In the genomic region with DNA sequence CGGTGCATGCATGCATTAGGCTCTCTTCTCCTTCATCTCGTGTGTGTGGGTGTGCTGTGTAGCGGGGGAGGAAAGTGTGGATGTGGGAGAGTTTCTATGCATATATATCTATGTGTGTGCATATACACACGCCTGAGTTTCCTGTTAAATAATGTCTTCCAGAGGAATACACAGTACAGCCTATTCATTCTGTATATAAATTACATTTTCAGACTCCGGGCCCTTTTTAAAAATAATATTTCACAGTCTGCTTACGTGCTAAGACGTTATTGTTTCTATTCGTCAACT, we compare ENCODE assay signal across 8 mouse cellular contexts. TPM values are rescaled to one million over a fixed set of nuclear protein-coding genes. Genes with fewer than 3 reads are reported as not detected.
DNase-seq lines count a peak whose midpoint lies in the region; ATAC-seq and TF ChIP-seq lines count a peak whose summit lies in the region.

No protein-coding gene starts in this region.

- intact Hi-C loops in left cerebral cortex, adult 2 months (cut with DNase I): no loop called here
- intact Hi-C loops in left cerebral cortex, postnatal 4 days (cut with DNase I): no loop called here

- H3K9me3 ChIP-seq in embryonic facial prominence, embryonic 12.5 days: no peaks in the 10 kb centered on the region
- no peaks in the 10 kb centered on the region for H3K9me3 ChIP-seq in intestine, embryonic 14.5 days (ENCODE audit: control insufficient read depth, low read length)
- no peaks in the 10 kb centered on the region for H3K9me3 ChIP-seq in neural tube, embryonic 12.5 days

- ATAC-seq in embryonic facial prominence, embryonic 12.5 days (ENCODE audit: insufficient number of reproducible peaks, insufficient read depth, low FRiP score, low TSS enrichment): no peak
- no peak for ATAC-seq in intestine, embryonic 14.5 days (replicated peaks; ENCODE audit: low FRiP score, low TSS enrichment, low read depth)
- no peak; the same call in 1 of the 2 replicates for ATAC-seq in neural tube, embryonic 12.5 days (ENCODE audit: low FRiP score, low read depth)

- H3K9ac ChIP-seq in embryonic facial prominence, embryonic 12.5 days: peak overlapping the region; percentile 70
- H3K9ac ChIP-seq in intestine, embryonic 14.5 days (ENCODE audit: low read length): peak overlapping the region; percentile 90
- H3K9ac ChIP-seq in neural tube, embryonic 12.5 days: peak overlapping the region; percentile 72

- peak overlapping the region; percentile 89 for H3K27ac ChIP-seq in left cerebral cortex, adult 2 months
- H3K27ac ChIP-seq in embryonic facial prominence, embryonic 12.5 days: peak overlapping the region; percentile 47; the same call in 1 of the 2 replicates
- H3K27ac ChIP-seq in intestine, embryonic 14.5 days (ENCODE audit: low read depth): no peak overlapping the region
- no peak overlapping the region for H3K27ac ChIP-seq in neural tube, embryonic 12.5 days

- peak overlapping the region; percentile 73 for H3K4me2 ChIP-seq in embryonic facial prominence, embryonic 12.5 days (replicated peaks)
- peak overlapping the region; percentile 77 for H3K4me2 ChIP-seq in intestine, embryonic 14.5 days (ENCODE audit: low read length)
- peak overlapping the region; percentile 84 for H3K4me2 ChIP-seq in neural tube, embryonic 12.5 days (replicated peaks)

- WGBS in embryonic facial prominence, embryonic 12.5 days: 21% methylated on average over 8 of the region's 8 CpGs
- WGBS in intestine, embryonic 14.5 days: 15% methylated on average over 8 of the region's 8 CpGs
- 19% methylated on average over 8 of the region's 8 CpGs for WGBS in neural tube, embryonic 12.5 days

- DNase-seq in left cerebral cortex, adult 2 months (ENCODE audit: extremely low spot score in 1 of 2, low spot score in 2 of 2): no peak
- DNase-seq in left cerebral cortex, postnatal 4 days: no peak
- no peak for DNase-seq in intestine, embryonic 14.5 days (ENCODE audit: low spot score)
- DNase-seq in embryo, embryonic 11 days: no peak
- no peak for DNase-seq in layer of hippocampus, adult 8-10 months (ENCODE audit: low spot score in 2 of 2)
- no peak for DNase-seq in gastrocnemius, postnatal 10 days

- H3K27me3 ChIP-seq in embryonic facial prominence, embryonic 12.5 days: no peaks in the 10 kb centered on the region
- H3K27me3 ChIP-seq in intestine, embryonic 14.5 days (replicated peaks; ENCODE audit: control insufficient read depth, insufficient read depth, low read length): no peaks in the 10 kb centered on the region
- no peaks in the 10 kb centered on the region for H3K27me3 ChIP-seq in neural tube, embryonic 12.5 days (replicated peaks)

- peak overlapping the region; percentile 99 for H3K4me3 ChIP-seq in left cerebral cortex, adult 2 months
- H3K4me3 ChIP-seq in embryonic facial prominence, embryonic 12.5 days: peak overlapping the region; percentile 62
- peak overlapping the region; percentile 87 for H3K4me3 ChIP-seq in intestine, embryonic 14.5 days (ENCODE audit: low read depth, low read length)
- peak overlapping the region; percentile 83 for H3K4me3 ChIP-seq in neural tube, embryonic 12.5 days

- TF ChIP-seq CTCF in left cerebral cortex, adult 2 months (IDR thresholded peaks at IDR 0.05): no peak

- peaks cover 35% of the 10 kb centered on the region for H3K36me3 ChIP-seq in embryonic facial prominence, embryonic 12.5 days
- peaks cover 51% of the 10 kb centered on the region for H3K36me3 ChIP-seq in intestine, embryonic 14.5 days (ENCODE audit: control insufficient read depth, insufficient read depth, low read length)
- peaks cover 33% of the 10 kb centered on the region for H3K36me3 ChIP-seq in neural tube, embryonic 12.5 days

- H3K4me1 ChIP-seq in embryonic facial prominence, embryonic 12.5 days: peaks cover 6% of the 10 kb centered on the region; the same call in 1 of the 2 replicates
- peaks cover 13% of the 10 kb centered on the region; the same call in 1 of the 2 replicates for H3K4me1 ChIP-seq in intestine, embryonic 14.5 days (replicated peaks; ENCODE audit: control insufficient read depth, insufficient read depth, low read length)
- H3K4me1 ChIP-seq in neural tube, embryonic 12.5 days: peaks cover 10% of the 10 kb centered on the region

RNA-seq across cellular contexts. Expression of gene Dctn5, which starts 0.4 kb away (rescaled TPM):
- 10 to 100 TPM; 90.7 to 96.2 TPM for total RNA-seq in left cerebral cortex, adult 2 months (2021)
- 10 to 100 TPM; 96.5 to 96.6 TPM for total RNA-seq in left cerebral cortex, postnatal 4 days (2021)
- polyA plus RNA-seq in embryonic facial prominence, embryonic 12.5 days (2016; fragmentation: Nextera tagmentation; extraction: Ambion mirVana): 118 and 121 TPM in 2 replicates
- polyA plus RNA-seq in intestine, embryonic 14.5 days (2014; fragmentation: Nextera tagmentation; extraction: Ambion mirVana): 121 and 129 TPM in 2 replicates
- 136 and 146 TPM in 2 replicates for polyA plus RNA-seq in neural tube, embryonic 12.5 days (2016; fragmentation: Nextera tagmentation; extraction: Ambion mirVana)
- 100 to 1,000 TPM in 3 of 4 experiments, 10 to 100 TPM in 1; 95.7 to 114 (median 101) TPM for total RNA-seq in layer of hippocampus, adult 8-10 months (2022)
- total RNA-seq in gastrocnemius, postnatal 10 days (2021): 10 to 100 TPM; 32.5 to 32.6 TPM

RNA-seq across cellular contexts. Expression of gene Palb2, which starts 0.5 kb away (rescaled TPM):
- total RNA-seq in left cerebral cortex, adult 2 months (2021): 1 to 10 TPM; 1.2 to 2.2 TPM
- 1 to 10 TPM; 2.8 to 3.8 TPM for total RNA-seq in left cerebral cortex, postnatal 4 days (2021)
- polyA plus RNA-seq in embryonic facial prominence, embryonic 12.5 days (2016; fragmentation: Nextera tagmentation; extraction: Ambion mirVana): 18.5 and 19.1 TPM in 2 replicates
- 16.7 and 19.5 TPM in 2 replicates for polyA plus RNA-seq in intestine, embryonic 14.5 days (2014; fragmentation: Nextera tagmentation; extraction: Ambion mirVana)
- 12.8 and 13.5 TPM in 2 replicates for polyA plus RNA-seq in neural tube, embryonic 12.5 days (2016; fragmentation: Nextera tagmentation; extraction: Ambion mirVana)
- 1 to 10 TPM; 1.7 to 2.5 (median 2.4) TPM for total RNA-seq in layer of hippocampus, adult 8-10 months (2022)
- 1 to 10 TPM; 1.4 to 1.6 TPM for total RNA-seq in gastrocnemius, postnatal 10 days (2021)

RNA-seq across cellular contexts. Expression of gene Plk1, which starts 26.0 kb away (rescaled TPM):
- total RNA-seq in left cerebral cortex, adult 2 months (2021): 1 to 10 TPM; 1.5 to 1.7 TPM
- total RNA-seq in left cerebral cortex, postnatal 4 days (2021): 1 to 10 TPM; 6.2 to 6.5 TPM
- 140 and 141 TPM in 2 replicates for polyA plus RNA-seq in embryonic facial prominence, embryonic 12.5 days (2016; fragmentation: Nextera tagmentation; extraction: Ambion mirVana)
- 108 TPM in 2 replicates for polyA plus RNA-seq in intestine, embryonic 14.5 days (2014; fragmentation: Nextera tagmentation; extraction: Ambion mirVana)
- polyA plus RNA-seq in neural tube, embryonic 12.5 days (2016; fragmentation: Nextera tagmentation; extraction: Ambion mirVana): 93.8 and 101 TPM in 2 replicates
- total RNA-seq in layer of hippocampus, adult 8-10 months (2022): 1 to 10 TPM; 1.7 to 2.8 (median 2.5) TPM
- total RNA-seq in gastrocnemius, postnatal 10 days (2021): 1 to 10 TPM; 6.1 to 8.0 TPM

RNA-seq across cellular contexts. Expression of gene Ndufab1, which starts 31.6 kb away (rescaled TPM):
- 100 to 1,000 TPM; 260 to 276 TPM for total RNA-seq in left cerebral cortex, adult 2 months (2021)
- 100 to 1,000 TPM; 202 to 220 TPM for total RNA-seq in left cerebral cortex, postnatal 4 days (2021)
- 633 and 655 TPM in 2 replicates for polyA plus RNA-seq in embryonic facial prominence, embryonic 12.5 days (2016; fragmentation: Nextera tagmentation; extraction: Ambion mirVana)
- polyA plus RNA-seq in intestine, embryonic 14.5 days (2014; fragmentation: Nextera tagmentation; extraction: Ambion mirVana): 714 and 762 TPM in 2 replicates
- 624 and 642 TPM in 2 replicates for polyA plus RNA-seq in neural tube, embryonic 12.5 days (2016; fragmentation: Nextera tagmentation; extraction: Ambion mirVana)
- total RNA-seq in layer of hippocampus, adult 8-10 months (2022): 100 to 1,000 TPM; 260 to 283 (median 273) TPM
- total RNA-seq in gastrocnemius, postnatal 10 days (2021): 100 to 1,000 TPM; 582 to 686 TPM

RNA-seq across cellular contexts. Expression of gene Ern2, which starts 52.7 kb away (rescaled TPM):
- total RNA-seq in left cerebral cortex, adult 2 months (2021): under 1 TPM; 0.45 to 0.75 TPM
- 1 to 10 TPM; 2.8 to 3.1 TPM for total RNA-seq in left cerebral cortex, postnatal 4 days (2021)
- not detected in 2 replicates for polyA plus RNA-seq in embryonic facial prominence, embryonic 12.5 days (2016; fragmentation: Nextera tagmentation; extraction: Ambion mirVana)
- 1.1 and 1.7 TPM in 2 replicates for polyA plus RNA-seq in intestine, embryonic 14.5 days (2014; fragmentation: Nextera tagmentation; extraction: Ambion mirVana)
- polyA plus RNA-seq in neural tube, embryonic 12.5 days (2016; fragmentation: Nextera tagmentation; extraction: Ambion mirVana): 0.25 and 0.47 TPM in 2 replicates
- total RNA-seq in layer of hippocampus, adult 8-10 months (2022): under 1 TPM; 0.26 to 0.87 (median 0.73) TPM
- total RNA-seq in gastrocnemius, postnatal 10 days (2021): not detected

Comparison
In these comparisons a context has a peak if more than half of its experiments do, and no peak if none do; other contexts are left out.
1. H3K27ac ChIP-seq: peak in left cerebral cortex, adult 2 months (single experiment) and embryonic facial prominence, embryonic 12.5 days (single experiment); none in intestine, embryonic 14.5 days (single experiment) and neural tube, embryonic 12.5 days (single experiment).
2. Peak in every context shown above with its lines, with median percentiles within 50 percentile points of each other: H3K4me3 ChIP-seq, H3K4me2 ChIP-seq and H3K9ac ChIP-seq.